Mouse (Mus musculus) spleen, adult 2 months (tissue): Measurements from ENCODE around the gene Fkbp4.

Source experiments
- CTCF ChIP-seq: fragments of 200-500 bp; IDR thresholded peaks from 2 replicates; pipeline ENCODE4 v1.5.1; 2011; ENCODE audit warnings: mild to moderate bottlenecking, inconsistent platforms; ENCODE audit not compliant: insufficient read depth, insufficient read length, insufficient replicate concordance; ENCODE audit errors: extremely low read depth
- POLR2A ChIP-seq: fragments of 200-500 bp; IDR thresholded peaks from 2 replicates; pipeline ENCODE4 v1.6.1; 2011; ENCODE audit warnings: low read depth, low read length, inconsistent platforms

- TF ChIP-seq POLR2A, result no peak
- TF ChIP-seq CTCF, result no peak
Observed at GRCm38 (mm10) chr6:128464996-128465395, 26.5 kb upstream of the Fkbp4 start.
